ENCODE assay signal across 8 mouse cellular contexts in genomic region chr3:101012131-101012571, GRCm38 (mm10). TPM values are rescaled to one million over a fixed set of nuclear protein-coding genes. Genes with fewer than 3 reads are reported as not detected.
DNase-seq lines count a peak whose midpoint lies in the region; ATAC-seq and TF ChIP-seq lines count a peak whose summit lies in the region.
"Had no signal": no experiment of that assay in that cellular context is flagged by ENCODE, and none has a peak within 500 bp of the region (broad histone marks: within the 10 kb centered on the region; RNA-seq: fewer than 3 reads in every experiment).

No protein-coding gene starts in this region.

- H3K4me1 ChIP-seq in kidney, adult 2 months (ENCODE audit: control insufficient read depth, insufficient read depth, low read length) = no peaks in the 10 kb centered on the region
- H3K4me1 ChIP-seq in forebrain, embryonic 13.5 days = peaks cover 22% of the 10 kb centered on the region
- peaks cover 25% of the 10 kb centered on the region for H3K4me1 ChIP-seq in thymus, adult 2 months (replicated peaks; ENCODE audit: control insufficient read depth, insufficient read depth, low read length)

- H3K9ac ChIP-seq in forebrain, embryonic 13.5 days = no peak overlapping the region

- peak; percentile 31 for DNase-seq in kidney, postnatal 10 days
- no peak for DNase-seq in kidney, adult 2 months
- DNase-seq in T-cell, adult 2 months (ENCODE audit: low spot score) = peak; percentile 68
- peak; percentile 34 to 36 for DNase-seq in layer of hippocampus, postnatal 36 days
- DNase-seq in thymus, adult 2 months = peak; percentile 70
- no peak for DNase-seq in adrenal gland, adult 8-10 months

- no peak overlapping the region for H3K27ac ChIP-seq in kidney, adult 2 months (ENCODE audit: insufficient read depth, low read depth, low read length)
- no peak overlapping the region for H3K27ac ChIP-seq in forebrain, embryonic 13.5 days
- H3K27ac ChIP-seq in thymus, adult 2 months (ENCODE audit: control insufficient read depth, insufficient read depth, low read length) = peak overlapping the region; percentile 87

- TF ChIP-seq POLR2A in kidney, adult 2 months (IDR thresholded peaks at IDR 0.05; ENCODE audit: low read depth, low read length) = no peak
- no peak for TF ChIP-seq POLR2A in thymus, adult 2 months (IDR thresholded peaks at IDR 0.05; ENCODE audit: control insufficient read depth, extremely low read depth, insufficient read depth, low read length, poor library complexity)

- 56% methylated on average over 10 of the region's 10 CpGs for WGBS in kidney, adult 2 months
- 68% methylated on average over 10 of the region's 10 CpGs for WGBS in forebrain, embryonic 13.5 days
- 5% methylated on average over 10 of the region's 10 CpGs for WGBS in thymus, adult 2 months

- no peaks in the 10 kb centered on the region for H3K27me3 ChIP-seq in kidney, adult 2 months (replicated peaks; ENCODE audit: control insufficient read depth, insufficient read depth, low read length)
- H3K27me3 ChIP-seq in forebrain, embryonic 13.5 days = no peaks in the 10 kb centered on the region
- H3K27me3 ChIP-seq in thymus, adult 2 months (ENCODE audit: control insufficient read depth, insufficient read depth, low read length) = no peaks in the 10 kb centered on the region
- H3K27me3 ChIP-seq: megakaryocyte, embryonic 14.5 days had no signal

- H3K36me3 ChIP-seq in kidney, adult 2 months (ENCODE audit: control insufficient read depth, insufficient read depth, low read length) = no peaks in the 10 kb centered on the region
- H3K36me3 ChIP-seq in forebrain, embryonic 13.5 days (ENCODE audit: poor library complexity, severe bottlenecking) = no peaks in the 10 kb centered on the region
- no peaks in the 10 kb centered on the region for H3K36me3 ChIP-seq in thymus, adult 2 months (ENCODE audit: control insufficient read depth, insufficient read depth, low read length)

- peak; percentile 67 for ATAC-seq in forebrain, embryonic 13.5 days

- TF ChIP-seq CTCF in kidney, adult 2 months (conservative IDR thresholded peaks at IDR 0.05; ENCODE audit: insufficient read depth, insufficient read length, low read depth, low read length) = no peak
- TF ChIP-seq CTCF in thymus, adult 2 months (IDR thresholded peaks at IDR 0.05; ENCODE audit: borderline replicate concordance, control insufficient read depth, extremely low read depth, insufficient read depth, low read length, poor library complexity) = no peak

- H3K9me3 ChIP-seq in forebrain, embryonic 13.5 days (replicated peaks) = no peaks in the 10 kb centered on the region
- H3K9me3 ChIP-seq: megakaryocyte, embryonic 14.5 days had no signal

- no peak overlapping the region for H3K4me3 ChIP-seq in kidney, adult 2 months (ENCODE audit: insufficient read depth, low read depth, low read length)
- no peak overlapping the region for H3K4me3 ChIP-seq in forebrain, embryonic 13.5 days
- H3K4me3 ChIP-seq in thymus, adult 2 months (ENCODE audit: control insufficient read depth, insufficient read depth, low read length) = peak overlapping the region; percentile 32
- H3K4me3 ChIP-seq: megakaryocyte, embryonic 14.5 days had no signal

- H3K4me2 ChIP-seq in forebrain, embryonic 13.5 days = no peak overlapping the region

RNA-seq across cellular contexts. Expression of gene Cd101, which starts 17.2 kb away (rescaled TPM):
- 0.03 and 0.16 TPM in 2 replicates for polyA plus RNA-seq in kidney, adult 2 months (2012; rRNA removed)
- 0.05 and 0.08 TPM in 2 replicates for polyA plus RNA-seq in forebrain, embryonic 13.5 days (2015; fragmentation: Nextera tagmentation; extraction: Ambion mirVana)
- under 1 TPM; 0.25 to 0.48 TPM for total RNA-seq in layer of hippocampus, postnatal 36 days (2021)
- polyA plus RNA-seq in thymus, adult 2 months (2012; rRNA removed) = 1.4 and 1.6 TPM in 2 replicates
- under 1 TPM; 0.19 to 0.46 (median 0.34) TPM for total RNA-seq in adrenal gland, adult 8-10 months (2022)

RNA-seq across cellular contexts. Expression of gene Ttf2, which starts 42.7 kb away (rescaled TPM):
- polyA plus RNA-seq in kidney, adult 2 months (2012; rRNA removed) = 2.6 and 3.2 TPM in 2 replicates
- polyA plus RNA-seq in forebrain, embryonic 13.5 days (2015; fragmentation: Nextera tagmentation; extraction: Ambion mirVana) = 13.7 and 16.9 TPM in 2 replicates
- total RNA-seq in layer of hippocampus, postnatal 36 days (2021) = 1 to 10 TPM; 1.1 to 1.3 TPM
- 9.4 and 13.1 TPM in 2 replicates for polyA plus RNA-seq in thymus, adult 2 months (2012; rRNA removed)
- total RNA-seq in adrenal gland, adult 8-10 months (2022) = 10 to 100 TPM; 10.5 to 14.8 (median 13.8) TPM

Comparison
In these comparisons a context has a peak if more than half of its experiments do, and no peak if none do; other contexts are left out.
1. DNase-seq: peak in kidney, postnatal 10 days (single experiment), T-cell, adult 2 months (single experiment), layer of hippocampus, postnatal 36 days (2 of 2) and thymus, adult 2 months (single experiment); none in kidney, adult 2 months (single experiment) and adrenal gland, adult 8-10 months (single experiment).